Mouse (Mus musculus): ENCODE measurements at regions not wholly inside any gene's neighbourhood (a gene's known extent, or its start where the extent isn't known, plus 50 kb on each side); places are given as distances from the start of the nearest gene placed in this dataset.

- no peak for DNase-seq (ENCODE audit: low spot score)
Measured at GRCm38 (mm10) chr4:127636934-127637333, 279.0 kb upstream of the Gjb5 start.

DNA sequence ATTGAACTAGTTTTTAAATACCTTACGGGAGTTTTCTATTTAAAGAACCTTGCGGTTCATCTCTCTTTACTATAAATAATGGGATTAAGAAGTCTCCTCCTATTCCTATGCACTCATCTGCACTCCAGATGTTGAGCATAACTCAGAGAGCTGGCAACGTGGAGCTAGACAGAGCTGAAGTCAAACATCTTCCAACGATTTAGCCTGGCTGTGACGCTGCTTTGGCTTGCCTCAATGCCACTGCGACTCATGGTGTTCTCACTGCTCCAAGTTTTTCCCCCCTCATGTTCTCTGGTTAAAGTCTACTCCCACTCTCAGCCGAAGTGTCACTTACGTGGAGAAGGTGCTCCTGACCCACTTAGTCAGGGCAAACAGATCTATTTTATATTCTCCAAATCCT, 277.3 kb upstream of the Gjb5 start:
- DNase-seq (ENCODE audit: low spot score) = no peak

- peak; percentile 45 for DNase-seq (ENCODE audit: low spot score)
Measured at GRCm38 (mm10) chr4:127619870-127620269, 261.9 kb upstream of the Gjb5 start.

GRCm38 (mm10) chr4:127612761-127613160, 254.8 kb upstream of the Gjb5 start:
- no peak for DNase-seq (ENCODE audit: low spot score)

- no peak for DNase-seq (ENCODE audit: low spot score)
Measured at GRCm38 (mm10) chr4:127600919-127601318, 242.9 kb upstream of the Gjb5 start.

DNA sequence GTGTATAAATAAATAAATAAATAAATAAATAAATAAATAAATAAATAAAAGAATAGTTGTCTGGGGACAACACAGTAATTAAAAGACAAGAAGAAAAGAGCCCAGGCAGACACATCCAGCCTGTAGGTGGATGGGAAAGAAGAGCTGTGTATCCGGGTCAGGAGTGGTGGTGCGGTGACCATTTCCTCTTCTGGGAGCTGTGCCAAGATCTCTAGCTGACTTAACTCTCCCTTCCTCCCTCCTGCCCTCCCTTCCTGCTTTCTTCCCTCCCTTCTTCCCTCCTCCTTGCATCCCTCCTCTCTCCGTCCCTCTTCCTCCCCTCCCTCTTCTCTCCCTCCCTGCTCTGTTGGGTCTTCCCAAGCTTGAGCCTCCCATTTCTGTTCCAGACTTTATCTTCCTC, 240.6 kb upstream of the Gjb5 start:
- DNase-seq (ENCODE audit: low spot score) = no peak

DNA sequence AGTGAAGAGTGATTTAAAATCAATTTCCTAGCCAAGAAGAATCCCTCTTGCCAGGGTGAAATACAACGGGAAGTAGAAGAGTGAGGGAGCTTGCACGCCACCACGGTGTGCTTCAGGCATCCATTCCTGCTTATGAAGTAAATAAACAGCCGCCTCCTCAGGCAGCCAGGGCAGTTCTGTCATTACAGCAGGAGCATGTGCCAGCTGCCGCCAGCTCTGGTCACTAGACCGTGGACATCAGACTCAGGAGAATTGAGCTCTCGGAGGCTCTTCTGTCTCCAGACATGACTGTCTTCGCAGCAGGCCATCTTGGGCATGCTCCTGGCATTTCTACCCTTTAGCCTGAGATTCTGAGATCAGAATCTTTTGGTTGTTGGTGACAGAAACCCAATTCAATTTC, 236.1 kb upstream of the Gjb5 start:
- DNase-seq (ENCODE audit: low spot score) = no peak

DNA sequence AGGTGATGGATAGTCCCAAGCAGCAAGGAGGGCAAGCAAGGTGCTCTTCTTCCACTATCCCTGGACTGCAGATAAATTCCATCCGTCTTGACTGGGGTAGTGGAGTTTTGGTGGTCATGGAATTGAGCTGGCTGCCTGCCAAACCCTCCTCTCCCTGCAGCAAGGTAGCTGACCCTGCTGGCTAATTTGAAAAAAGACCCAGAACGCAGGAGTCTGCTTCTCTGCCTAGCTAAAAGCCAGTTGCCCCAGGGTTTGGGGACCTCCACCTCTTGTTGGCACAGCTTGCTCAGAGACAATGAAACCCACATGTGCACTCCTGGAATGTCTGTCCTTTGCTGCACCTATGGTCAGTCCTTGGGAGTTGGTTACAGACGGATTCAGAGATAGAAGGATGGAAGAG, 233.6 kb upstream of the Gjb5 start:
- DNase-seq (ENCODE audit: low spot score) = no peak

- DNase-seq (ENCODE audit: low spot score) = no peak
Measured at GRCm38 (mm10) chr4:127586822-127587221, 228.8 kb upstream of the Gjb5 start.

DNA sequence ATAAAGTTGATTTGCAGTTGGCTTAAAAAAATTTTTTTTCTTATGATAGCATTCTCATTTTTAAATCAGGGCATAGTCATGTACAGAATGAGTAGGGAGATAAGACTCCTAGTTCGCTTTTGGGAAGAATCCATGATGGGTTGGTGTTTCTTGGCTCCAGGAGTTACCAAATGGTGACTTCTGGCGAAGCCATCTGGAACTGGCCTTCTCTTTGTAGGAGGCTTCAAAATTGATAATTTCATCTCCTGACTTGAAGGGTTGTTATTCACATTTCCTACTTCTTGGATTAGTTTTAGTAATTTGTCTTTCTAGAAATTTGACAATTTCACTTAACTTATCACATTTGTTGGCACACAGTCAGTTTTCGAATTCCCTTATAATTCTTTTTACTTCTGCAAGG, 218.5 kb upstream of the Gjb5 start:
- no peak for DNase-seq (ENCODE audit: low spot score)

DNA sequence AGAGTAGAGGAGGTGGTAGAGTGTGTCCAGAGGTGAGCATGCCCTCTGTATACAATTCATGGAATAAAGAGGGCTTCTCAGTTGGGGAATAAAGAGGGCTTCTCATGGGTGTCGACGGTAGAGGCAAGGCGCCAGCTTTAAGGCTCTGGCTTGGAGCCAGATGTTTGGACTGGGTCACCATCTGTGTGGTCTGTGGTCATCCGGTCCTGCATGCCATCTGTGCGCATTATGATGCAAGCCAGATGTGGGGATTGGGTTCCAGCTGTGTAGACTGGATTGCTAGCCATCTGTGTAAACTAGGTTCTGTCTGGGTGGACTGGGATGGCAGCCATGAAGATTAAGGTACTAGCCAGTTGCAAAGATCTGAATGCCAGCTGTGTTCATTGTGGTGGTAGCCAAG, 204.6 kb upstream of the Gjb5 start:
- no peak for DNase-seq (ENCODE audit: low spot score)

DNA sequence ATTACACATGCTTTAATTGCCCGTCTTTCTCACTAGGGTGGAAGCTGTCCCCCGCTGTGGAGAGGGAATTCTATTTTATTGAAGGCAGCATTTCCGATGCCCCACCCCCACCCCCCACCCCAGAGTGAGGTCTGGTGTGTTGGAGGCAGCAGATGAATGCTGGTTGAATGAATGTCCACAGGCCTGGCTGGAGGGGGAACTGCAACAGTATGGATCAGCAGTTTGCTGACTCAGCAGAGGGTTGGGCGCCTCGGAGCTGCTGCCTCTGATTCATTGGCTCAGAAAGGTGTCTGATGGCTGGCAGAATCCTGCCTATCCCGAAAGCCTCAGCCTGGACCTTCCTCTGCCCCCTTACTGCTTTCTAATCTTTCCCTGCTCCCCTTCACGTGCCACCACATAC, 200.6 kb upstream of the Gjb5 start:
- no peak for DNase-seq (ENCODE audit: low spot score)

GRCm38 (mm10) chr4:127552456-127553225, 194.7 kb upstream of the Gjb5 start:
- no peak for DNase-seq (ENCODE audit: low spot score)

GRCm38 (mm10) chr4:127549581-127549980, 191.6 kb upstream of the Gjb5 start:
- DNase-seq (ENCODE audit: low spot score) = no peak

DNA sequence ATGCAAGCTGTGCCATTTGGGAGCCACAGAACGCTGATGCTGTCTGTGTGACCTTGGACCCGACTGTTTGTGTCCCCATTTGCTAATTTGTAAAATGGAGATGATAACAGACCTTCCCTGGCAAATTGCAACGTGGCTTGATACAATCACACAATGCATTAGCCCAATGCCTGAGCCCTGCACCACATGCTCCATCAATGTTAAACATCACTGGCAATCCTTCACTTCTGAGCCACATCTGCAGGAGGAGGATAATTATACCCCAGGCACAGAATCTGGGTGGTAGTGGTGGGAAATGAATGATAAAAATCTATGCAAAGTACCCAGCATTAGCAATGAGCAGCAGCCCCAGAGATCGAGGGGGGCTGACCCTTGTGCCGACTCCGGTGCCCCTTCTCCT, 191.0 kb upstream of the Gjb5 start:
- no peak for DNase-seq (ENCODE audit: low spot score)

DNA sequence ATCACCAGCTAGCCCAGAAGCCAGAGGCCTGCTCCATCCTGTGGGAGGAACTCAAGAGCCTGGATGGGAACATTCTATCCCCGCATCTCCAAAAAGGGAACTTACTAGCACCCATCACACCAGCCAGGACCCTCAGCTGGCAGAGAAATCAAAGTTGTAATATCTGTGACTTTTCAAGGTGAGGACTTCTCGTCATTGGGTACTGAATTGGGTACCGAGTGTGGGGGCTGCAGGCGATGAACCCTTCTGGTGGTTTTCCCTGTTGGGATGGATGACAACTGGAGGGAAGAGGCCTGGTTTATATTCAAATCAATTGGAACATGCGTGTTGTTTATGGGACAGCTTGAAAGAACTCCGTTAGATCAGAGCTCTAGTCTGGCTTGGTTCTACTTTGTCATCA, 187.1 kb upstream of the Gjb5 start:
- no peak for DNase-seq (ENCODE audit: low spot score)

DNA sequence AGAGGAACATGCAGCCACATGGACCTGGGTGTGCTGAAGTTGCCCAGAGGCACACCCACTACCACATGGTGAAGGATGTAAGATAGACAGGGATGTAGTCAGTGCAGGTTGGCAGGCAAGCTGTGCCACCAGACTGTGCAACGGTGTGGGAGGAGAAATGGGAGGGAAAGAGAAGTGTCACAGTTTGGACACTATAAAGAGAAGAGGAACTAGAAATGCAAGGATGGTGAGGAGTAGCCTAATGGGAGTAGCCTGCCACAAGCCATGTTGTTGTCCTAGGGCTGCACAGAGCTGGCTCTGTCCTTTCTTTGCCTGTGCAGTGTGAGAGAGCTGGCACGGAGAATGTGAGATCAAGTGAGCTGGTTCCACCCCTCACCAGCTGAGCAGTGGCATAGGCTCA, 185.3 kb upstream of the Gjb5 start:
- DNase-seq (ENCODE audit: low spot score) = no peak

DNA sequence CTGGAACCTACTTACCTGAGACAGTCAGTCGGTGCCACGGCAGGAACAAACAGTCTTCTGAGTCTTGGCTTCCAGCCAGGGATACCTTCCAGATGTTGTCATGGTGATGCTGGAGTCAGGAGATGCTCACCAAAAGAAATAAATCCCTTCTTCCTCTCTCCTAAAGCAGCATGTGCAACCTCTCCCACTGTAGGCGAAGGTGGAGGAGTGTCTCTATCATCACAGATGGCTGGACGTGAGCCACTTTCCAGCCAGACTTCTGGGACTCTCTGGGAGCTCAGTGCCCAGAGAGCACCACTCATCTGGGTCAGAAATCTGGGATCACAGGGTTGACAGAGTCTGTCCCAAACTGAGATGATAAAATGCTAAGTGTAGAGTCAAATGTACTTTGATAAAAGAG, 184.8 kb upstream of the Gjb5 start:
- DNase-seq (ENCODE audit: low spot score) = no peak

- DNase-seq (ENCODE audit: low spot score) = no peak
Measured at GRCm38 (mm10) chr4:127536952-127537351, 179.0 kb upstream of the Gjb5 start.

GRCm38 (mm10) chr4:127535630-127536029, 177.6 kb upstream of the Gjb5 start:
- no peak for DNase-seq (ENCODE audit: low spot score)

- DNase-seq (ENCODE audit: low spot score) = no peak
Measured at GRCm38 (mm10) chr4:127534411-127534810, 176.4 kb upstream of the Gjb5 start.

DNA sequence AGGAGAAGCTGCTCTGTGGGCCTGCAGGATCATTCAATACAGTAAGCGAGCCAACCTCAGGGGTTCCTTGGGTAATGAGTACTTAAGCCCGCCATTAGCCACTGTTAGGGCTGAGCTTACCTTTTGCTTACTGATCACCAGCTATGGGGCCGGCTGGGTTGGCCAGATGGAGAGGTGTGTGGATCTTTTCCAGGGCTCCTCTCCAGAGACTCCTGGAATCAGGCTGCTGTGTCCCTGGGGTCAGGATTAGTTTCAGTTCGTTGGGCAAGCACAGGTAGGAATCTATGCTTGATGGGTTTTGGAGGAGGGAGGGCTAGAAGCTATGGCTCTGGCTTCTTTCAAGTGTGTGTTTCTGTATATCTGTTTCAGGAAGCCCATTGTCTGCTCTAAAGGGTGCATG, 175.7 kb upstream of the Gjb5 start:
- DNase-seq (ENCODE audit: low spot score) = no peak

DNA sequence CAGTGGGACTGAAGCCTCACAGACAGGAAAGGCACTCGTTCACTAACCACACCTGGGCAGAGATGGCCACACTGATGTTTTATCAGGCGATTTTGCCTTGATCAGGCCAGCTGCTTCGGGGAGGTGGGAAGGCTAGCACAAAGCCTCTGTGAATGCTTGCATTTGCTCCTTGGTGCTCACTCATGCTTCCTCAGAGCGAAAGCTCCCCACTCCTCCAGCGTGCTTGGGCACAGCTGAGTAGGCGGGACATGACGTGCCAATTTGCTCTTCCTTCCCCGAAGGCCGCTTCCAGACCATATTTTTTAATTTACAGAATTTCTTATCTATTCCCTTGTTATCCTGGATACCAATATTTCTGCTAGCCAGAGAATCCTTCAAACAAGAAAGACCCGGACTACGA, 172.8 kb upstream of the Gjb5 start:
- DNase-seq (ENCODE audit: low spot score) = no peak

DNA sequence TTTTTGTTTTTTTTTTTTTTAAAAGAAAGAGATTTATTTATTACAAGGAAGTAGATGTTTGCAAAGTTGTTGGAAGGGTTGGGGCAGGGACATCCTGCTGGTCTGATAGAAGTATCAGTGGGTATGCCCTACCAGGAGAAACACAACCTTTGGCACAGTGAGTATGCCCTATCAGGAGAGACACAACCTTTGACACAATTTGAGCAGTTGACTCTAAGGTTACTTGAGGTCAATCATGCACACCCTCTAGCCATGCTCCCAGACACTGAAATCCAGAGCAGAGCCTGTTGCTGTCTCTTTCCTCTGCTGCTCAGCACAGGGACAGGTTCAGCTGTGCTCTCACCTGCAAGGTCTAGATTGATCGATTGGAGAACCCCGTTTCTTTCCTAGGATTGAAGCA, 164.2 kb upstream of the Gjb5 start:
- DNase-seq (ENCODE audit: low spot score) = no peak

GRCm38 (mm10) chr4:127517978-127518377, 160.0 kb upstream of the Gjb5 start:
- no peak for DNase-seq (ENCODE audit: low spot score)
